Comparison of ENCODE assay signal across 17 mouse cellular contexts in genomic region chr13:45726181-45726580, GRCm38 (mm10).
A peak's percentile ranks its signal among the peaks of the same experiment; 100 is the strongest.
DNase-seq lines count a peak whose midpoint lies in the region; TF ChIP-seq lines count a peak whose summit lies in the region.
"Had no signal": no experiment of that assay in that cellular context is flagged by ENCODE, and none has a peak within 500 bp of the region (broad histone marks: within the 10 kb centered on the region; RNA-seq: fewer than 3 reads in every experiment).

No protein-coding gene starts in this region.

- no peaks in the 10 kb centered on the region for H3K27me3 ChIP-seq in heart, adult 2 months (ENCODE audit: control insufficient read depth, insufficient read depth, low read length)
- no peaks in the 10 kb centered on the region for H3K27me3 ChIP-seq in embryonic facial prominence, embryonic 10.5 days (replicated peaks; ENCODE audit: low read depth, poor library complexity, severe bottlenecking)
- H3K27me3 ChIP-seq: embryonic facial prominence, embryonic 13.5 days; embryonic facial prominence, embryonic 15.5 days; forebrain, embryonic 12.5 days; forebrain, embryonic 15.5 days; Patski had no signal

- intact Hi-C loops in heart, adult 2 months (cut with DNase I): no loop called here

- H3K27ac ChIP-seq in heart, adult 2 months: no peak overlapping the region
- H3K27ac ChIP-seq in embryonic facial prominence, embryonic 10.5 days (replicated peaks): peak overlapping the region; percentile 24; the same call in 1 of the 2 replicates
- H3K27ac ChIP-seq: embryonic facial prominence, embryonic 13.5 days; forebrain, embryonic 10.5 days; forebrain, embryonic 12.5 days; forebrain, embryonic 15.5 days had no signal

- TF ChIP-seq EP300 in heart, adult 2 months (IDR thresholded peaks at IDR 0.05; ENCODE audit: insufficient read depth, low read depth, low read length): peak; percentile 42; the same call in 1 of the 2 replicates

- H3K36me3 ChIP-seq in heart, adult 2 months (ENCODE audit: control insufficient read depth, insufficient read depth, low read length): peaks cover 7% of the 10 kb centered on the region
- H3K36me3 ChIP-seq in embryonic facial prominence, embryonic 10.5 days (replicated peaks): no peaks in the 10 kb centered on the region
- H3K36me3 ChIP-seq: embryonic facial prominence, embryonic 13.5 days; embryonic facial prominence, embryonic 15.5 days; forebrain, embryonic 10.5 days; forebrain, embryonic 12.5 days; forebrain, embryonic 15.5 days had no signal

- no peaks in the 10 kb centered on the region for H3K79me2 ChIP-seq in heart, adult 2 months (replicated peaks; ENCODE audit: control insufficient read depth, insufficient read depth, low read length)

- H3K4me1 ChIP-seq in heart, adult 2 months (ENCODE audit: control insufficient read depth, insufficient read depth, low read length): peaks cover 6% of the 10 kb centered on the region
- peaks cover 26% of the 10 kb centered on the region for H3K4me1 ChIP-seq in embryonic facial prominence, embryonic 10.5 days
- H3K4me1 ChIP-seq: forebrain, embryonic 12.5 days had no signal

- H3K9ac ChIP-seq in heart, adult 2 months (ENCODE audit: low read depth, low read length): no peak overlapping the region
- H3K9ac ChIP-seq: embryonic facial prominence, embryonic 13.5 days; embryonic facial prominence, embryonic 15.5 days; forebrain, embryonic 12.5 days; forebrain, embryonic 15.5 days; forebrain, postnatal 0 days had no signal

- H3K4me3 ChIP-seq in heart, adult 2 months: no peak overlapping the region
- H3K4me3 ChIP-seq in embryonic facial prominence, embryonic 10.5 days: no peak overlapping the region
- H3K4me3 ChIP-seq: embryonic facial prominence, embryonic 13.5 days; embryonic facial prominence, embryonic 15.5 days; erythroblast, embryonic 14.5 days; forebrain, embryonic 10.5 days; forebrain, embryonic 12.5 days; forebrain, embryonic 15.5 days had no signal

- H3K9me3 ChIP-seq in embryonic facial prominence, embryonic 10.5 days: no peaks in the 10 kb centered on the region
- H3K9me3 ChIP-seq: embryonic facial prominence, embryonic 13.5 days; embryonic facial prominence, embryonic 15.5 days; forebrain, embryonic 10.5 days; forebrain, embryonic 12.5 days; forebrain, embryonic 15.5 days; G1E had no signal

- TF ChIP-seq CTCF in heart, adult 2 months (IDR thresholded peaks at IDR 0.05): no peak

- DNase-seq in heart, adult 2 months: peak in 1 of 2 experiments; percentile 26
- no peak for DNase-seq in heart, adult 8-10 months (ENCODE audit: low spot score)
- no peak for DNase-seq in embryonic facial prominence, embryonic 10.5 days (ENCODE audit: low spot score)
- no peak for DNase-seq in adrenal gland, postnatal 14 days
- DNase-seq in cerebellum, adult 11-12 months: no peak
- DNase-seq: adrenal gland, adult 8-10 months; adrenal gland, postnatal 25 days; cerebellum, adult 11 months; forebrain, postnatal 0 days had no signal

- 56% methylated on average over 6 of the region's 6 CpGs for WGBS in heart, adult 2 months
- 58% methylated on average over 6 of the region's 6 CpGs for WGBS in embryonic facial prominence, embryonic 10.5 days

- no peak for TF ChIP-seq POLR2A in heart, adult 2 months (IDR thresholded peaks at IDR 0.05; ENCODE audit: insufficient read depth, low read depth, low read length)
